Mouse (Mus musculus): Measurements from ENCODE around the gene Hyls1. TPM values are rescaled to one million over a fixed set of nuclear protein-coding genes. Genes with fewer than 3 reads are reported as not detected.

Gene Hyls1
- total and polyA plus RNA-seq, 2 experiments from 2014 or later, result 9.5 to 9.7 TPM

GRCm38 (mm10) chr9:35544666-35545065 is 25.5 kb downstream of the Hyls1 start:
- Histone ChIP-seq H3K4me3 (ENCODE audit: low read length) (no peak overlapping the region), H3K27ac (no peak overlapping the region), H3K27me3 (ENCODE audit: insufficient read depth, low read length) (no peaks in the 10 kb centered on the region), H3K9ac (replicated peaks; ENCODE audit: low read length) (no peak overlapping the region), H3K9me3 (ENCODE audit: low read length) (no peaks in the 10 kb centered on the region), H3K4me2 (ENCODE audit: low read depth, low read length) (no peak overlapping the region), H3K4me1 (ENCODE audit: insufficient read depth, low read length) (no peaks in the 10 kb centered on the region), H3K36me3 (ENCODE audit: insufficient read depth, low read length) (peaks cover 13% of the 10 kb centered on the region)
- WGBS, result 64% methylated on average over 2 of the region's 2 CpGs
- TF ChIP-seq CTCF (IDR thresholded peaks at IDR 0.05; ENCODE audit: low read depth), result no peak
- no peak for ATAC-seq
- DNase-seq (ENCODE audit: low spot score), result no peak

DNA sequence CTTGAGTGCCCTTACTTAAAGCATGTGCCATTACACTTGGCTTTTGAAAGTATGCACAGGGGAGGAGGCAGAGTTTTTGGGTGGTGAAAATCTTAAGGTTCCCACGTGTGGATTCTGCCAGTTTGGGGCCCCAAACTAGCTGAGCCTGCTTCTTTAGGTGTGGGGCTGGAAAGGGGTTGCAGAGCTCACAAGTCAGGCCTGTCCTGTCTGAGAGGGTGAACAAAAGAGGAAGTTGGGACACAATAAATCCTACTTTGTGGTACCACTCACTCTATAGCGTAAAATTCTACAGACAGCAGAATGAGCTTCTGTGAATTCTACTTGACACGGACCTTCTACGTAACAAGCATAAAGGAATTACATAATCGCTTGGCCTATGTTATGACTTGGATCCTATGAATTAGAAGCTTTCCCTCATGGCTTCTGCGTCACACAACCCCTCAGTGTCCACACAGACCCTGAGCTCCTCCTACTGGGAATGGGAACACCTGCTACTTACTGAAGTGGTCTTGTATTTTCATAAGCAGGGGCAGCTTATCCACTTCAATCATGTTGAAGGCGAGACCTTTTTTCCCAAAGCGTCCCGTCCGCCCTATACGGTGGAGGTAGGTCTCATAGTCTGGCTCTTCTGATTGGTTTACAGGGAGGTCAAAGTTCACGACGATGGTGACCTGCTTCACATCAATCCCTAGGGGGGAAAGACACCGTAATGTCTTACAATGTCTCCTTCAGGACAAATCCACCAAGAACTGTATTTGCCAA is 26.9 kb downstream of the Hyls1 start:
- H3K9ac ChIP-seq (replicated peaks; ENCODE audit: low read length), result no peak overlapping the region
- H3K4me1 ChIP-seq (ENCODE audit: insufficient read depth, low read length), result no peaks in the 10 kb centered on the region
- DNase-seq (ENCODE audit: low spot score) (no peak), ATAC-seq (no peak)
- no peak overlapping the region for H3K27ac ChIP-seq
- 86% methylated on average over 14 of the region's 14 CpGs for WGBS
- H3K4me3 ChIP-seq (ENCODE audit: low read length), result no peak overlapping the region
- TF ChIP-seq CTCF (IDR thresholded peaks at IDR 0.05; ENCODE audit: low read depth), result no peak
- no peak overlapping the region for H3K4me2 ChIP-seq (ENCODE audit: low read depth, low read length)
- no peaks in the 10 kb centered on the region for H3K9me3 ChIP-seq (ENCODE audit: low read length)
- H3K36me3 ChIP-seq (ENCODE audit: insufficient read depth, low read length), result peaks cover 13% of the 10 kb centered on the region
- H3K27me3 ChIP-seq (ENCODE audit: insufficient read depth, low read length), result no peaks in the 10 kb centered on the region

GRCm38 (mm10) chr9:35541941-35542340 is 28.3 kb downstream of the Hyls1 start:
- no peak for TF ChIP-seq CTCF (IDR thresholded peaks at IDR 0.05; ENCODE audit: low read depth)
- no peak overlapping the region for H3K4me3 ChIP-seq (ENCODE audit: low read length)
- no peak overlapping the region for H3K27ac ChIP-seq
- 73% methylated on average over 6 of the region's 6 CpGs for WGBS
- no peak overlapping the region for H3K4me2 ChIP-seq (ENCODE audit: low read depth, low read length)
- ATAC-seq (no peak), DNase-seq (ENCODE audit: low spot score) (no peak)
- H3K27me3 ChIP-seq (ENCODE audit: insufficient read depth, low read length), result no peaks in the 10 kb centered on the region
- no peaks in the 10 kb centered on the region for H3K9me3 ChIP-seq (ENCODE audit: low read length)
- H3K4me1 ChIP-seq (ENCODE audit: insufficient read depth, low read length), result no peaks in the 10 kb centered on the region
- H3K9ac ChIP-seq (replicated peaks; ENCODE audit: low read length), result no peak overlapping the region
- H3K36me3 ChIP-seq (ENCODE audit: insufficient read depth, low read length), result peaks cover 8% of the 10 kb centered on the region; the same call in 1 of the 2 replicates

- no peak overlapping the region for H3K9ac ChIP-seq (replicated peaks; ENCODE audit: low read length)
- no peaks in the 10 kb centered on the region for H3K27me3 ChIP-seq (ENCODE audit: insufficient read depth, low read length)
- no peaks in the 10 kb centered on the region for H3K9me3 ChIP-seq (ENCODE audit: low read length)
- H3K4me3 ChIP-seq (ENCODE audit: low read length), result no peak overlapping the region
- no peaks in the 10 kb centered on the region for H3K4me1 ChIP-seq (ENCODE audit: insufficient read depth, low read length)
- DNase-seq (ENCODE audit: low spot score), result peak; percentile 92
- peak; percentile 85 for ATAC-seq
- TF ChIP-seq CTCF (IDR thresholded peaks at IDR 0.05; ENCODE audit: low read depth), result peak; percentile 84
- H3K36me3 ChIP-seq (ENCODE audit: insufficient read depth, low read length), result peaks cover 8% of the 10 kb centered on the region; the same call in 1 of the 2 replicates
- H3K27ac ChIP-seq, result no peak overlapping the region
- WGBS, result 10% methylated on average over 6 of the region's 6 CpGs
- no peak overlapping the region for H3K4me2 ChIP-seq (ENCODE audit: low read depth, low read length)
Measured at GRCm38 (mm10) chr9:35541488-35541887, 28.7 kb downstream of the Hyls1 start.

DNA sequence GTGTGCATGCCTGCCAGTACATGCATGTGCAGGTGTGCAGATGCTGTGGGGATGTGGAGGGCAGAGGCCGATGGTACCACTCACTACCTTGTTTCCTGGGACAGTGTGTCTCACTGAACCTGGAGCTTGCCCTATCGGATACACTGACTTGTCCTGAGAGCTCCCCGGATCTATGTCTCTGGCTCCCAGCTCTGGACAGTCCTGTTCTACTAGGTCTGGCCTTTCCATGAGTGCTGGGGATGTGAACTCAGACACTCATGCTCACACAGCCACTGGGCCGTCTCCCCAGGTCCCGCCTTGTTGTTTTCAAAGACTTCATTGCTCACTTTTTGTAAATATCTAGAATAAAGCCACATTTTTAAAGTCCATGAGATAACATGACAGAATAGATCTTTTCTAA is 29.2 kb downstream of the Hyls1 start:
- Histone ChIP-seq H3K36me3 (ENCODE audit: insufficient read depth, low read length) (peaks cover 8% of the 10 kb centered on the region; the same call in 1 of the 2 replicates), H3K9me3 (ENCODE audit: low read length) (no peaks in the 10 kb centered on the region), H3K27ac (no peak overlapping the region), H3K9ac (replicated peaks; ENCODE audit: low read length) (no peak overlapping the region), H3K4me2 (ENCODE audit: low read depth, low read length) (no peak overlapping the region), H3K4me1 (ENCODE audit: insufficient read depth, low read length) (no peaks in the 10 kb centered on the region), H3K27me3 (ENCODE audit: insufficient read depth, low read length) (no peaks in the 10 kb centered on the region), H3K4me3 (ENCODE audit: low read length) (no peak overlapping the region)
- DNase-seq (ENCODE audit: low spot score) (no peak), ATAC-seq (no peak)
- TF ChIP-seq CTCF (IDR thresholded peaks at IDR 0.05; ENCODE audit: low read depth), result no peak
- WGBS, result 88% methylated on average over 5 of the region's 5 CpGs

GRCm38 (mm10) chr9:35539001-35539750 is 31.0 kb downstream of the Hyls1 start:
- DNase-seq (ENCODE audit: low spot score) (no peak), ATAC-seq (no peak)
- 61% methylated on average over 13 of the region's 13 CpGs for WGBS
- Histone ChIP-seq H3K4me2 (ENCODE audit: low read depth, low read length) (no peak overlapping the region), H3K36me3 (ENCODE audit: insufficient read depth, low read length) (peaks cover 8% of the 10 kb centered on the region; the same call in 1 of the 2 replicates), H3K27ac (no peak overlapping the region), H3K9me3 (ENCODE audit: low read length) (no peaks in the 10 kb centered on the region), H3K9ac (replicated peaks; ENCODE audit: low read length) (no peak overlapping the region), H3K4me1 (ENCODE audit: insufficient read depth, low read length) (no peaks in the 10 kb centered on the region), H3K27me3 (ENCODE audit: insufficient read depth, low read length) (no peaks in the 10 kb centered on the region), H3K4me3 (ENCODE audit: low read length) (no peak overlapping the region)
- no peak for TF ChIP-seq CTCF (IDR thresholded peaks at IDR 0.05; ENCODE audit: low read depth)

Measured in hindbrain, postnatal 0 days (tissue).